Mouse (Mus musculus) embryonic facial prominence, embryonic 11.5 days (tissue): ENCODE measurements around the gene Srxn1. TPM values are rescaled to one million over a fixed set of nuclear protein-coding genes. Genes with fewer than 3 reads are reported as not detected.

Source experiments
- ATAC-seq: fragments of 200-750 bp; cut with Nextera tagmentation; replicated peaks from 2 replicates; pipeline ENCODE4 v1.8.0; 2017; ENCODE audit warnings: low read depth; ENCODE audit not compliant: insufficient number of reproducible peaks, low FRiP score, low TSS enrichment
- DNase-seq: peaks from one replicate; pipeline ENCODE4 v3.0.0-alpha.2; 2015; ENCODE audit warnings: low spot score
- H3K27ac ChIP-seq: fragments of 300-500 bp; sonication (generic); replicated peaks from 2 replicates; pipeline ENCODE4 v1.5.1; 2014; ENCODE audit warnings: mild to moderate bottlenecking, low read depth, low read length, control low read depth
- H3K27me3 ChIP-seq: fragments of 300-500 bp; sonication (generic); 2 replicates; pipeline ENCODE4 v1.6.1; 2014; ENCODE audit warnings: mild to moderate bottlenecking, low read length, moderate library complexity, mixed read lengths; ENCODE audit not compliant: control insufficient read depth, insufficient read depth
- H3K36me3 ChIP-seq: fragments of 300-500 bp; sonication (generic); replicated peaks from 2 replicates; pipeline ENCODE4 v1.6.1; 2014; ENCODE audit warnings: low read depth, mild to moderate bottlenecking, low read length, moderate library complexity, mixed read lengths; ENCODE audit not compliant: control insufficient read depth, insufficient read depth
- H3K4me1 ChIP-seq: fragments of 300-500 bp; sonication (generic); 2 replicates; pipeline ENCODE4 v1.6.1; 2014; ENCODE audit warnings: low read length, mixed read lengths; ENCODE audit not compliant: control insufficient read depth, insufficient read depth
- H3K4me2 ChIP-seq: fragments of 300-500 bp; sonication (generic); 2 replicates; pipeline ENCODE4 v1.6.1; 2014; ENCODE audit warnings: low read depth, mild to moderate bottlenecking, control low read depth, low read length, moderate library complexity
- H3K4me3 ChIP-seq: fragments of 300-500 bp; sonication (generic); 2 replicates; pipeline ENCODE4 v1.5.1; 2014; ENCODE audit warnings: low read depth, low read length, control low read depth
- H3K9ac ChIP-seq: fragments of 300-500 bp; sonication (generic); replicated peaks from 2 replicates; pipeline ENCODE4 v1.6.1; 2014; ENCODE audit warnings: mild to moderate bottlenecking, control low read depth, low read length
- H3K9me3 ChIP-seq: fragments of 300-500 bp; sonication (generic); replicated peaks from 2 replicates; pipeline ENCODE4 v1.6.1; 2016; ENCODE audit warnings: mild to moderate bottlenecking, low read length, inconsistent platforms, mixed read lengths; ENCODE audit not compliant: control insufficient read depth
- WGBS: fragments of 180-500 bp; shearing (Covaris S2); extraction: QIAGEN DNeasy Blood & Tissue Kit; methylation state at CpG from one replicate; pipeline ENCODE4 v1.1.7; 2014; 5-methylcytosine and 5-hydroxymethylcytosine counted together
- polyA plus RNA-seq: library from polyadenylated mRNA; unstranded; fragments of >200 nt; fragmentation: Nextera tagmentation; extraction: Ambion mirVana; gene quantifications from 2 replicates; pipeline ENCODE4 v1.2.1, GENCODE M21; 2014

Gene Srxn1
- polyA plus RNA-seq, 1 experiment from 2014 or later, result 10.0 TPM

DNA sequence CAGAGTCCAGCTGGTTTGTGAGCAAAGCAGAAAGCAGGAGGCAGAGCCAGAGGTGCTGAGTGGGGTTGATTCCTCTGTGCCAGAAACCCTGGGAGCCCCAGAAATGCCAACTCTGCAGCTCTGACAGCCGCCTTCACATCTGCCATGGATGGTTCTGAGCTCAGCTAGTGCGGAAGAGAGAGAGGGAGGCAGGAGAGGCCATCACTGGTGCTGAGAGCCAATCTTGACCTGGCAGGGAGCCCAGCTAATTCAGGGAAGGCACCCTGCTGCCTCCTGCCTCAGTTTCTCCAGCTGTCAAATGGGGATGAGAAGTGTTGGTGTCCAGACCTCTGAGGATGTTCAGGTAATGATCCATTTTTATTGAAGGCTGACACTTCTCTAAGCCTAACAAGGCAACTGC, 30.8 kb upstream of the Srxn1 start:
- no peak overlapping the region for H3K4me3 ChIP-seq
- ATAC-seq (no peak), DNase-seq (no peak)
- H3K27ac ChIP-seq, result no peak overlapping the region
- 88% methylated on average over 2 of the region's 2 CpGs for WGBS
- H3K27me3 ChIP-seq, result peaks cover 7% of the 10 kb centered on the region
- H3K4me1 ChIP-seq, result no peaks in the 10 kb centered on the region
- no peaks in the 10 kb centered on the region for H3K9me3 ChIP-seq
- H3K4me2 ChIP-seq, result no peak overlapping the region
- no peak overlapping the region for H3K9ac ChIP-seq
- H3K36me3 ChIP-seq, result no peaks in the 10 kb centered on the region

DNA sequence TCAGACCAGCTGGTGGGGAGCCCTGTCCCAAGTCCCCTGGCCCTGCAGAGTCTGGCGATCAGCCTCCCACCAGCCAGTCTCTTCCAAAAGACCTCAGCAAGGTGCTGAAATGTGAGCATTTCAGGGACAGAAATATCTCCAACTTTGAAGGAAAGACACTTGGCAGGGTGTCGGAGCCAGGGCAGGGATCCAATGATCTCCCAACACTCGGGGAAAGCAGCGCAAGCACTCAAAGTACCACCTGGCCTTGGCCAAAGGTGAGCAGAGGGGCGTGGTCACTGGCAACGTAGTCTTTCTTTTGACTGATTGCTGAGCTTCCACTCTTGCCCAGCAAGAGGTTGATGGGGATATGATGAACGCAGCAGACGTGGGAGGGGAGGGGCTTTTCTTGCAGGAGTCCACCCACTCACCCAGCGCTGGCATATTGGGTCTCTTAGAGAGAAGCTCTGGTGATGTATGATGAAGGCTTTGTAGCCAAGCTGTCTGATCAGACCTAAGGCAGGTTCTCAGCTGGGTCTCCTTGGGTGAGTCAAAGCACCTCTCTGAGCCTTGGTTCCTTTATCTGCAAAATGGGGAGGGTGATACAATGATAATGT, 29.9 kb upstream of the Srxn1 start:
- no peak overlapping the region for H3K4me2 ChIP-seq
- 57% methylated on average over 9 of the region's 9 CpGs for WGBS
- H3K9me3 ChIP-seq, result no peaks in the 10 kb centered on the region
- no peaks in the 10 kb centered on the region for H3K4me1 ChIP-seq
- H3K36me3 ChIP-seq, result no peaks in the 10 kb centered on the region
- H3K27ac ChIP-seq, result no peak overlapping the region
- no peak for DNase-seq
- H3K27me3 ChIP-seq, result peaks cover 10% of the 10 kb centered on the region
- H3K4me3 ChIP-seq, result no peak overlapping the region
- H3K9ac ChIP-seq, result no peak overlapping the region
- no peak for ATAC-seq

DNA sequence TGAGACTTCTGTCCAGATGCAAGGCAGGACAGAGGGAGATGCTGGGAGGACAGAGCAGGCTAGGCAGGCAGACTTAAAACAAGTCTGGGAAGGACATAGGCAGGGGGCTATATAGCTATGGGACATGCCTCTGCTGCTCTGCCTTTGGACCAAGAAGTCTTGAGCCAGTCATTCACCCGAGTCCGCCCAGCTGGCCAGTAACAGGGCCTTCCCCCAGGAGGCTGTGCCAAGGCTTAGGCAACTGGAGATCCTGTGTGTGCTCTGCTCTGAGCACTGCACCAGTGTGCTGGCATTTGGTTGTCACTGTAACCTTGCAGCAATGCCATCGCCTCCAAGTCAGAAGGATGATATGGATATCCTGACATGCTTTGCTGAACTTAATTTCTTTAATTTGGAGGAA, 28.0 kb upstream of the Srxn1 start:
- Histone ChIP-seq H3K9me3 (no peaks in the 10 kb centered on the region), H3K27me3 (peaks cover 20% of the 10 kb centered on the region), H3K4me3 (no peak overlapping the region), H3K4me1 (peaks cover 8% of the 10 kb centered on the region), H3K4me2 (no peak overlapping the region), H3K27ac (no peak overlapping the region), H3K9ac (no peak overlapping the region), H3K36me3 (no peaks in the 10 kb centered on the region)
- 71% methylated on average over 3 of the region's 3 CpGs for WGBS
- no peak for DNase-seq
- ATAC-seq, result no peak

DNA sequence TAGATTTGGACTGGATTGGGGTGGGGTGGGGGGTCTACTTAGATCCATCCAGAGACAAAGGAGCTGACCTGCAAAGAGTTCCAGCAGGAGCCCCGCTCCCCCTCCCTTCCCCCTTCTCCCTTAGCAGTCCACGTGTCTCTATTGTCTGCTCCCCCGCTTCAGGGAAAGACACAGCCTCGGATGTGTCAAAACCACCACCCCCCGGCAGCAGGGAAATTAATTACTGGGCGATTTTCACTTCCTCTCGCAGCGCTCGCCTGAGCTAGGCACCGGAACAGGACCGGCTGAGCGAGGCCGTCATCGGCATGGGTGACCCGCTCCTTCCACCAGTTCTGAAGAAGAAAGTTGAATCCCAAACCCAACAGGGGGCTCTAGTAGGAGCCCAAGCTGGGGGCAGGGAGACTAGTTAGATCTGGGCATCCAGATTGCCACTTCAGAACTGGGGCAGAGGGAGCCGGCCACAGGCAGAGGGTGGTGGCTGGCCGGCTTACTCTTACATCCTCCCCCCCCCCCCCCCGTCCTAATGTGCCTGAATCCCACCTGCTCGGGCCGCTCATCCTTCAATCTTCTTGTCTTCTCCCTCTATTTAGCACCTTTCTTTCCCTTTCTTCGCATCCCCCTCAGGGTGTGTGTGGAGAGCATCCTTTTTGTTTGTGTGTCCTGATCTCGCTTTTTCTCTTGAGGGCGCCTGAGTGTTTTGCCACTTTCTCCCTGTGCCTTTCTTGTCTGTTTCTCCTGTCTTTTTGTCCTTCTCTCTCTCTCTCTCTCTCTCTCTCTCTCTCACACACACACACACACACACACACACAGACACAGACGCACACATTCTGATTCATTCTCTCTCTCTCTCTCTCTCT, 24.4 kb upstream of the Srxn1 start, which contains the start of gene Scrt2:
Gene Scrt2, plus strand, starts transcription at position 845 of the 857 bp plus-strand sequence.
- H3K9ac ChIP-seq, result peak within 1 kb of the TSS; percentile 51
- H3K27me3 ChIP-seq, result peaks cover 36% of the 10 kb centered on the region
- ATAC-seq (peak; percentile 24; the same call in 1 of the 2 replicates), DNase-seq (peak; percentile 20)
- peak within 1 kb of the TSS; percentile 71 for H3K4me2 ChIP-seq
- H3K4me3 ChIP-seq, result peak within 1 kb of the TSS; percentile 40
- no peaks in the 10 kb centered on the region for H3K36me3 ChIP-seq
- H3K27ac ChIP-seq, result peak within 1 kb of the TSS; percentile 59; the same call in 1 of the 2 replicates
- under 1% methylated on average over 23 of the region's 24 CpGs for WGBS
- no peaks in the 10 kb centered on the region for H3K9me3 ChIP-seq
- peaks cover 8% of the 10 kb centered on the region for H3K4me1 ChIP-seq

DNA sequence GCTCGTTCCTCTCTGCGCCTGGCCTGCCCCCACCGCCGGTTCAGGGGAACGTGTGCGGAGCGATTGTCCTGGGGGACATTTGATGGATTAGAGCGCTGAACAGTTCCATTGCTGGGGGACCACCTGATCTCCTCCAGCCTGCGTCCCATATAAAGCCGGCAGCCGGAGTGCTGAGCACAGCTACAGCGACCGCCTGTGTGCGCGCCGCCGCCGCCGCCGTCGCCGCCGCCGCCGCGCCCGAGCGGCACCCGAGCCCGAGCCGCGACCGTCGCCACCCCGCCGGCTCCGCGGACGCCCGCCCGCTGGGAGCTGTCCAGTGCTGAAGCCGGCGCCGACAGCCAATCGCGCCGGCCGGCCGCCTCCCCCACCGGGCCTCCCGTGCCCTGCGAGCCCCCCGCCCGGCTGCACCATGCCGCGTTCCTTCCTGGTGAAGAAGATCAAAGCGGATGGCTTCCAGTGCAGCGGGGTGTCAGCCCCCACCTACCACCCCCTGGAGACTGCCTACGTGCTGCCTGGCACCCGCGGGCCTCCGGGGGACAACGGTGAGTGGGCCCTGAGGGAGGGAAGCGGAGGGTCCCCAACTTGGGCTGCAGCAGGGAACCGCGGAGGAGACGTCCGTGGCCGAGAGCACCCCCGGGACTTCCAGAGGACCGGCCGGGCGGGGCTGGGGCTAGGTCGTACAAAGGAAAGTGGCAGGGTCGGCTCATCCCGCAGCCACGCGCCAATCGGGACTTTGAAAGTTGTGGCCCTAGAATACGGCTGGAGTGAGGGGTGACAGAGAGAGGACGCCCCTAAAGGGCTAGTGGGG, 23.5 kb upstream of the Srxn1 start:
- 1% methylated on average over 61 of the region's 81 CpGs for WGBS
- ATAC-seq, result peak; percentile 75
- Histone ChIP-seq H3K4me1 (peaks cover 8% of the 10 kb centered on the region), H3K9ac (peak overlapping the region; percentile 51), H3K4me3 (peak overlapping the region; percentile 40), H3K4me2 (peak overlapping the region; percentile 71), H3K27ac (peak overlapping the region; percentile 59; the same call in 1 of the 2 replicates), H3K9me3 (no peaks in the 10 kb centered on the region), H3K36me3 (no peaks in the 10 kb centered on the region), H3K27me3 (peaks cover 36% of the 10 kb centered on the region)
- peak; percentile 88 for DNase-seq

DNA sequence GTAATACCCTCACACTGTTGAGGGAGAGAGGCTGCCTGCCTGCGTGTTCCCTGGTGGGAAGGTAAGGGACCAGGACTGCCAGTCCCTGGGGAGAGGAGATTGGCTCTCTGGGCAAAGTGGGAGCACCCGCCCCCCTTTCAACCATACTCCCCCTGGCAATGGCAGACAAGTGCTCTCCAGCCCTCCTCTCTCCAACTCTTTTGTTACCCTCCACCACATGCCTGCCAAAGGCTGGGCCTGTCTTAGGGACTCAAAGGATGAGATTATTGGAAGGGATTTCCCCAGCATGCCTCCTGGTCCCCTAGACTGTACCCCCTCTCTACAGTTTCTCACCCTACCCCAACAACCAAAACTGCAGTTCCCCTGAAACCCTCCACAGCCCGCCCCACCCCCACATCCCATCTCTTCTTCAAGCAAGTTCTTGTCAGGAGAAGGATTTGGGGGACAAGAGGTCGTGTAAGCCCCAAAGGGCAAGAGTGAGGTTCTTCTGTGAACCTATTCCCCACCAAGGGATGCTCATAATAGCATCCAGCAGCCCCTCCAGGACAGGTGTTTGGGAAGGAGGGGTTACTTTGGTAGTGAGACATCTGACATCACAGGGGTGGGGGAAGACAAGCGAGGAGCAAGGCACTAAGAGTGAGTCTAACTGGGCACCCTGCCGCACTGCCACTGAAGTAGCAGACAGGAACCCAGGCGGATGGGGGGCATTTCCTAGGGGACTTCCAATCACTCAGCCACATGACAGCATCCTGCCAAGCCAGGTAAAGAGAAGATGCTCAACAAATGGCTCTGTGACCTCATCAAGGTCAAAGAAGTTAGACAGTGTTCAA, 22.6 kb upstream of the Srxn1 start:
- peak overlapping the region; percentile 40 for H3K4me3 ChIP-seq
- 19% methylated on average over 7 of the region's 7 CpGs for WGBS
- H3K9ac ChIP-seq, result peak overlapping the region; percentile 51
- no peaks in the 10 kb centered on the region for H3K9me3 ChIP-seq
- H3K27me3 ChIP-seq, result peaks cover 33% of the 10 kb centered on the region
- peaks cover 8% of the 10 kb centered on the region for H3K4me1 ChIP-seq
- no peaks in the 10 kb centered on the region for H3K36me3 ChIP-seq
- no peak for DNase-seq
- H3K27ac ChIP-seq, result no peak overlapping the region
- peak overlapping the region; percentile 71; the same call in 1 of the 2 replicates for H3K4me2 ChIP-seq
- no peak; the same call in 1 of the 2 replicates for ATAC-seq

DNA sequence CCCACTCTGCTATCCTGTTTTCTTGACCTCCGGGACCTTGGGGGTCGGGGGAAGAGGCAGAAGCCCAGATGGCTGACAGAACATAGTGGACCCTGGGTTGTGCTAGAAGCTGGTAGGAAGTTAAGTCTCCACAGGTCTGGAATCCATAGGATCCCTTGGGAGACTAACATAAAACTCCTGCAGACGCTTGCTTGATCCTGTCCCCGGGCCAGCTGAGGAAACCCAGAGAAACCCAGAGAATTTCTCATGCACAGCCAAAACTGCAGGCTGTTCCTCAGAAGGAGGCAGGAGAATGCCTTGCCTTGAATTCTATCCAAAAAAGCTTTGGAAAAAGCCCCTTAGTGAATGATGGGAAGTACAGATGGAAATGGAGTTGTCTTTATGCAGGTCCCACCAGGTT, 21.9 kb upstream of the Srxn1 start:
- no peak overlapping the region; the same call in 1 of the 2 replicates for H3K4me2 ChIP-seq
- ATAC-seq, result no peak
- H3K9ac ChIP-seq, result no peak overlapping the region
- peaks cover 8% of the 10 kb centered on the region for H3K4me1 ChIP-seq
- no peak overlapping the region for H3K27ac ChIP-seq
- WGBS, result 65% methylated on average over 4 of the region's 4 CpGs
- H3K9me3 ChIP-seq, result no peaks in the 10 kb centered on the region
- peaks cover 33% of the 10 kb centered on the region for H3K27me3 ChIP-seq
- no peaks in the 10 kb centered on the region for H3K36me3 ChIP-seq
- no peak for DNase-seq
- no peak overlapping the region for H3K4me3 ChIP-seq
